Mouse (Mus musculus) hindbrain, embryonic 12.5 days (tissue): ENCODE measurements around the gene March8. TPM values are rescaled to one million over a fixed set of nuclear protein-coding genes. Genes with fewer than 3 reads are reported as not detected.
"Not testable (repeated sequence)": the region's sequence is repeated elsewhere in the genome, so short reads cannot be mapped to it uniquely, and the experiment has no call there.

Experiments
- ATAC-seq: fragments of 200-750 bp; cut with Nextera tagmentation; 2 replicates; pipeline ENCODE4 v1.8.0; 2017; ENCODE audit warnings: moderate TSS enrichment; ENCODE audit not compliant: low FRiP score
- H3K27ac ChIP-seq: fragments of 300-500 bp; sonication (generic); 2 replicates; pipeline ENCODE4 v1.5.1; 2016; ENCODE audit warnings: mild to moderate bottlenecking
- H3K27me3 ChIP-seq: fragments of 300-500 bp; sonication (generic); 2 replicates; pipeline ENCODE4 v1.6.1; 2016; ENCODE audit warnings: mild to moderate bottlenecking
- H3K36me3 ChIP-seq: fragments of 300-500 bp; sonication (generic); 2 replicates; pipeline ENCODE4 v1.6.1; 2016; ENCODE audit warnings: mild to moderate bottlenecking
- H3K4me1 ChIP-seq: fragments of 300-500 bp; sonication (generic); 2 replicates; pipeline ENCODE4 v1.6.1; 2016
- H3K4me2 ChIP-seq: fragments of 300-500 bp; sonication (generic); replicated peaks from 2 replicates; pipeline ENCODE4 v1.6.1; 2016; ENCODE audit warnings: mild to moderate bottlenecking
- H3K4me3 ChIP-seq: fragments of 300-500 bp; sonication (generic); 2 replicates; pipeline ENCODE4 v1.5.1; 2016; ENCODE audit warnings: mild to moderate bottlenecking
- H3K9ac ChIP-seq: fragments of 300-500 bp; sonication (generic); 2 replicates; pipeline ENCODE4 v1.6.1; 2016; ENCODE audit warnings: mild to moderate bottlenecking, moderate library complexity
- H3K9me3 ChIP-seq: fragments of 300-500 bp; sonication (generic); replicated peaks from 2 replicates; pipeline ENCODE4 v1.6.1; 2016; ENCODE audit warnings: mild to moderate bottlenecking
- WGBS: fragments of 180-500 bp; shearing (Covaris S2); methylation state at CpG from one replicate; pipeline ENCODE4 v1.1.7; 2016; 5-methylcytosine and 5-hydroxymethylcytosine counted together
- polyA plus RNA-seq: library from polyadenylated mRNA; unstranded; fragments of >200 nt; fragmentation: Nextera tagmentation; extraction: Ambion mirVana; gene quantifications from 2 replicates; pipeline ENCODE4 v1.2.1, GENCODE M21; 2016

The March8 gene
- polyA plus RNA-seq, 1 experiment from 2014 or later, result 65.0 TPM

- H3K27ac ChIP-seq, result no peak overlapping the region
- H3K9me3 ChIP-seq, result no peaks in the 10 kb centered on the region
- WGBS, result 94% methylated on average over 1 of the region's 1 CpGs
- no peaks in the 10 kb centered on the region for H3K27me3 ChIP-seq
- no peak for ATAC-seq
- no peaks in the 10 kb centered on the region for H3K4me1 ChIP-seq
- H3K4me3 ChIP-seq, result no peak overlapping the region
- no peak overlapping the region for H3K4me2 ChIP-seq
- no peaks in the 10 kb centered on the region for H3K36me3 ChIP-seq
- H3K9ac ChIP-seq, result no peak overlapping the region
Observed at GRCm38 (mm10) chr6:116353428-116353827, 15.6 kb downstream of the March8 start.

- H3K4me2 ChIP-seq, H3K27ac ChIP-seq, H3K27me3 ChIP-seq, H3K4me1 ChIP-seq, H3K9ac ChIP-seq, H3K36me3 ChIP-seq, H3K4me3 ChIP-seq, H3K9me3 ChIP-seq, ATAC-seq: not testable (repeated sequence)
- 75% methylated on average over 8 of the region's 8 CpGs for WGBS
Observed at GRCm38 (mm10) chr6:116356311-116356947, 18.6 kb downstream of the March8 start.

- H3K4me3 ChIP-seq, result no peak overlapping the region
- 79% methylated on average over 4 of the region's 4 CpGs for WGBS
Observed at GRCm38 (mm10) chr6:116356948-116357325, 19.1 kb downstream of the March8 start.

GRCm38 (mm10) chr6:116358056-116358455, 20.2 kb downstream of the March8 start:
- H3K27me3 ChIP-seq, result no peaks in the 10 kb centered on the region
- H3K4me2 ChIP-seq, result no peak overlapping the region
- peaks cover 3% of the 10 kb centered on the region; the same call in 1 of the 2 replicates for H3K4me1 ChIP-seq
- no peak overlapping the region for H3K4me3 ChIP-seq
- no peak overlapping the region for H3K9ac ChIP-seq
- H3K36me3 ChIP-seq, result no peaks in the 10 kb centered on the region
- no peak overlapping the region for H3K27ac ChIP-seq
- 76% methylated on average over 8 of the region's 8 CpGs for WGBS
- H3K9me3 ChIP-seq, result no peaks in the 10 kb centered on the region
- no peak for ATAC-seq

More at GRCm38 (mm10) chr6:116356948-116357325, 19.1 kb downstream of the March8 start:
- Histone ChIP-seq H3K4me2 (no peak overlapping the region), H3K4me1 (peaks cover 3% of the 10 kb centered on the region; the same call in 1 of the 2 replicates), H3K27ac (no peak overlapping the region), H3K36me3 (no peaks in the 10 kb centered on the region), H3K9ac (no peak overlapping the region), H3K27me3 (no peaks in the 10 kb centered on the region), H3K9me3 (no peaks in the 10 kb centered on the region)
- ATAC-seq, result no peak

- Histone ChIP-seq H3K27me3 (no peaks in the 10 kb centered on the region), H3K9ac (no peak overlapping the region), H3K36me3 (no peaks in the 10 kb centered on the region), H3K27ac (no peak overlapping the region), H3K9me3 (no peaks in the 10 kb centered on the region), H3K4me2 (no peak overlapping the region), H3K4me1 (peaks cover 3% of the 10 kb centered on the region; the same call in 1 of the 2 replicates), H3K4me3 (no peak overlapping the region)
- 85% methylated on average over 3 of the region's 3 CpGs for WGBS
- ATAC-seq, result no peak
Observed at GRCm38 (mm10) chr6:116359256-116359655, 21.4 kb downstream of the March8 start.

- Histone ChIP-seq H3K4me2 (no peak overlapping the region), H3K27ac (no peak overlapping the region), H3K9ac (no peak overlapping the region), H3K27me3 (no peaks in the 10 kb centered on the region), H3K36me3 (no peaks in the 10 kb centered on the region), H3K9me3 (no peaks in the 10 kb centered on the region), H3K4me1 (peaks cover 3% of the 10 kb centered on the region; the same call in 1 of the 2 replicates), H3K4me3 (no peak overlapping the region)
- 99% methylated on average over 3 of the region's 3 CpGs for WGBS
- no peak for ATAC-seq
Observed at GRCm38 (mm10) chr6:116361463-116361862, 23.6 kb downstream of the March8 start.

- H3K36me3 ChIP-seq, result no peaks in the 10 kb centered on the region
- no peak overlapping the region for H3K27ac ChIP-seq
- H3K9me3 ChIP-seq, result no peaks in the 10 kb centered on the region
- no peak overlapping the region for H3K4me3 ChIP-seq
- WGBS, result 90% methylated on average over 4 of the region's 4 CpGs
- no peaks in the 10 kb centered on the region for H3K27me3 ChIP-seq
- no peak overlapping the region for H3K4me2 ChIP-seq
- peaks cover 3% of the 10 kb centered on the region; the same call in 1 of the 2 replicates for H3K4me1 ChIP-seq
- H3K9ac ChIP-seq, result no peak overlapping the region
- ATAC-seq, result no peak
Observed at GRCm38 (mm10) chr6:116361993-116362392, 24.2 kb downstream of the March8 start.

GRCm38 (mm10) chr6:116367971-116368370, 30.1 kb downstream of the March8 start:
- Histone ChIP-seq H3K27ac (no peak overlapping the region), H3K4me2 (no peak overlapping the region), H3K9me3 (no peaks in the 10 kb centered on the region), H3K4me3 (no peak overlapping the region), H3K4me1 (no peaks in the 10 kb centered on the region), H3K9ac (no peak overlapping the region), H3K36me3 (no peaks in the 10 kb centered on the region), H3K27me3 (no peaks in the 10 kb centered on the region)
- 80% methylated on average over 11 of the region's 11 CpGs for WGBS
- ATAC-seq, result no peak

- Histone ChIP-seq H3K4me2 (no peak overlapping the region), H3K4me3 (no peak overlapping the region), H3K27ac (no peak overlapping the region), H3K4me1 (no peaks in the 10 kb centered on the region), H3K27me3 (no peaks in the 10 kb centered on the region), H3K9me3 (no peaks in the 10 kb centered on the region), H3K9ac (no peak overlapping the region), H3K36me3 (no peaks in the 10 kb centered on the region)
- ATAC-seq, result no peak
- WGBS, result 92% methylated on average over 1 of the region's 1 CpGs
Observed at GRCm38 (mm10) chr6:116369811-116370210, 32.0 kb downstream of the March8 start.

GRCm38 (mm10) chr6:116370216-116370976, 32.6 kb downstream of the March8 start:
- no peak for ATAC-seq
- H3K9ac ChIP-seq, result no peak overlapping the region
- no peak overlapping the region for H3K27ac ChIP-seq
- H3K4me3 ChIP-seq, result no peak overlapping the region
- H3K27me3 ChIP-seq, result no peaks in the 10 kb centered on the region
- H3K9me3 ChIP-seq, result no peaks in the 10 kb centered on the region
- no peak overlapping the region for H3K4me2 ChIP-seq
- no peaks in the 10 kb centered on the region for H3K36me3 ChIP-seq
- no peaks in the 10 kb centered on the region for H3K4me1 ChIP-seq
- 90% methylated on average over 6 of the region's 6 CpGs for WGBS

GRCm38 (mm10) chr6:116371500-116371899, 33.7 kb downstream of the March8 start:
- 88% methylated on average over 3 of the region's 3 CpGs for WGBS
- no peak for ATAC-seq
- Histone ChIP-seq H3K4me3 (no peak overlapping the region), H3K4me2 (no peak overlapping the region), H3K9ac (no peak overlapping the region), H3K27ac (no peak overlapping the region), H3K4me1 (no peaks in the 10 kb centered on the region), H3K36me3 (no peaks in the 10 kb centered on the region), H3K27me3 (no peaks in the 10 kb centered on the region), H3K9me3 (no peaks in the 10 kb centered on the region)

- H3K36me3 ChIP-seq, result 0 out of 2 replicates have a peak, but pooled peaks cover 4% of the 10 kb centered on the region
- 93% methylated on average over 1 of the region's 1 CpGs for WGBS
- no peak overlapping the region for H3K4me2 ChIP-seq
- no peaks in the 10 kb centered on the region for H3K27me3 ChIP-seq
- no peak overlapping the region for H3K9ac ChIP-seq
- no peak overlapping the region for H3K27ac ChIP-seq
- no peak overlapping the region for H3K4me3 ChIP-seq
- no peaks in the 10 kb centered on the region for H3K4me1 ChIP-seq
- no peak for ATAC-seq
- H3K9me3 ChIP-seq, result no peaks in the 10 kb centered on the region
Observed at GRCm38 (mm10) chr6:116374136-116374535, 36.3 kb downstream of the March8 start.

- Histone ChIP-seq H3K4me1 (no peaks in the 10 kb centered on the region), H3K27me3 (no peaks in the 10 kb centered on the region), H3K27ac (no peak overlapping the region), H3K9ac (no peak overlapping the region), H3K9me3 (no peaks in the 10 kb centered on the region), H3K4me2 (no peak overlapping the region), H3K4me3 (no peak overlapping the region), H3K36me3 (0 out of 2 replicates have a peak, but pooled peaks cover 4% of the 10 kb centered on the region)
- ATAC-seq, result no peak
Observed at GRCm38 (mm10) chr6:116374618-116375017, 36.8 kb downstream of the March8 start.
